Mouse (Mus musculus): ENCODE data around the gene Cyp17a1. TPM values are rescaled to one million over a fixed set of nuclear protein-coding genes. Genes with fewer than 3 reads are reported as not detected.
A peak's percentile ranks its signal among the peaks of the same experiment; 100 is the strongest.

Cyp17a1 gene
- total and polyA plus RNA-seq, 3 experiments: 0.12 TPM; not detected in 2

GRCm38 (mm10) chr19:46706540-46707295 is 33.7 kb upstream of the Cyp17a1 start:
- WGBS: 61% methylated on average over 9 of the region's 9 CpGs
- Histone ChIP-seq H3K4me3 (peak overlapping the region; percentile 66), H3K36me3 (ENCODE audit: control insufficient read depth, insufficient read depth, low read length) (no peaks in the 10 kb centered on the region), H3K4me1 (ENCODE audit: control insufficient read depth, insufficient read depth, low read length) (peaks cover 8% of the 10 kb centered on the region), H3K79me2 (replicated peaks; ENCODE audit: control insufficient read depth, insufficient read depth, low read length) (no peaks in the 10 kb centered on the region), H3K9ac (ENCODE audit: low read depth, low read length) (no peak overlapping the region), H3K27me3 (ENCODE audit: control insufficient read depth, insufficient read depth, low read length) (no peaks in the 10 kb centered on the region), H3K27ac (peak overlapping the region; percentile 86)
- TF ChIP-seq POLR2A (IDR thresholded peaks at IDR 0.05; ENCODE audit: insufficient read depth, low read depth, low read length) (no peak), EP300 (IDR thresholded peaks at IDR 0.05; ENCODE audit: insufficient read depth, low read depth, low read length) (no peak), CTCF (IDR thresholded peaks at IDR 0.05) (no peak)
- peak in 1 of 2 experiments; percentile 10 for DNase-seq
- intact Hi-C loops (cut with DNase I): no loop called here

- no peak overlapping the region for H3K9ac ChIP-seq (ENCODE audit: low read depth, low read length)
- H3K79me2 ChIP-seq (replicated peaks; ENCODE audit: control insufficient read depth, insufficient read depth, low read length): no peaks in the 10 kb centered on the region
- no peak overlapping the region for H3K4me3 ChIP-seq
- no peaks in the 10 kb centered on the region for H3K36me3 ChIP-seq (ENCODE audit: control insufficient read depth, insufficient read depth, low read length)
- TF ChIP-seq CTCF (IDR thresholded peaks at IDR 0.05) (no peak), EP300 (IDR thresholded peaks at IDR 0.05; ENCODE audit: insufficient read depth, low read depth, low read length) (no peak), POLR2A (IDR thresholded peaks at IDR 0.05; ENCODE audit: insufficient read depth, low read depth, low read length) (no peak)
- peaks cover 8% of the 10 kb centered on the region for H3K4me1 ChIP-seq (ENCODE audit: control insufficient read depth, insufficient read depth, low read length)
- 30% methylated on average over 7 of the region's 7 CpGs for WGBS
- H3K27me3 ChIP-seq (ENCODE audit: control insufficient read depth, insufficient read depth, low read length): no peaks in the 10 kb centered on the region
- H3K27ac ChIP-seq: no peak overlapping the region
- intact Hi-C loops (cut with DNase I): loop anchor here (1.0 kb wide), 1 partner anchor 17 kb away; the partner anchor contains the start of gene Borcs7
- peak in 1 of 2 experiments; percentile 18 for DNase-seq
Measured at GRCm38 (mm10) chr19:46705779-46706495, 33.0 kb upstream of the Cyp17a1 start.

- no peak overlapping the region for H3K4me3 ChIP-seq
- no peaks in the 10 kb centered on the region for H3K27me3 ChIP-seq (ENCODE audit: control insufficient read depth, insufficient read depth, low read length)
- H3K27ac ChIP-seq: no peak overlapping the region
- DNase-seq: no peak
- intact Hi-C loops (cut with DNase I): no loop called here
- WGBS: 90% methylated on average over 9 of the region's 9 CpGs
- no peaks in the 10 kb centered on the region for H3K36me3 ChIP-seq (ENCODE audit: control insufficient read depth, insufficient read depth, low read length)
- H3K79me2 ChIP-seq (replicated peaks; ENCODE audit: control insufficient read depth, insufficient read depth, low read length): no peaks in the 10 kb centered on the region
- peaks cover 3% of the 10 kb centered on the region for H3K4me1 ChIP-seq (ENCODE audit: control insufficient read depth, insufficient read depth, low read length)
- H3K9ac ChIP-seq (ENCODE audit: low read depth, low read length): no peak overlapping the region
- TF ChIP-seq EP300 (IDR thresholded peaks at IDR 0.05; ENCODE audit: insufficient read depth, low read depth, low read length): no peak
- TF ChIP-seq POLR2A (IDR thresholded peaks at IDR 0.05; ENCODE audit: insufficient read depth, low read depth, low read length): no peak
- no peak for TF ChIP-seq CTCF (IDR thresholded peaks at IDR 0.05)
Measured at GRCm38 (mm10) chr19:46701156-46701555, 28.2 kb upstream of the Cyp17a1 start.

GRCm38 (mm10) chr19:46699011-46699481 is 26.1 kb upstream of the Cyp17a1 start:
- TF ChIP-seq CTCF (IDR thresholded peaks at IDR 0.05): no peak
- 73% methylated on average over 10 of the region's 10 CpGs for WGBS
- no peak for DNase-seq
- Histone ChIP-seq H3K36me3 (ENCODE audit: control insufficient read depth, insufficient read depth, low read length) (no peaks in the 10 kb centered on the region), H3K79me2 (replicated peaks; ENCODE audit: control insufficient read depth, insufficient read depth, low read length) (no peaks in the 10 kb centered on the region), H3K27me3 (ENCODE audit: control insufficient read depth, insufficient read depth, low read length) (no peaks in the 10 kb centered on the region), H3K9ac (ENCODE audit: low read depth, low read length) (no peak overlapping the region), H3K4me3 (no peak overlapping the region), H3K4me1 (ENCODE audit: control insufficient read depth, insufficient read depth, low read length) (no peaks in the 10 kb centered on the region), H3K27ac (no peak overlapping the region)
- intact Hi-C loops (cut with DNase I): no loop called here

GRCm38 (mm10) chr19:46697840-46698517 is 25.0 kb upstream of the Cyp17a1 start:
- H3K27ac ChIP-seq: no peak overlapping the region
- H3K9ac ChIP-seq (ENCODE audit: low read depth, low read length): no peak overlapping the region
- H3K4me3 ChIP-seq: no peak overlapping the region
- no peaks in the 10 kb centered on the region for H3K27me3 ChIP-seq (ENCODE audit: control insufficient read depth, insufficient read depth, low read length)
- no peaks in the 10 kb centered on the region for H3K79me2 ChIP-seq (replicated peaks; ENCODE audit: control insufficient read depth, insufficient read depth, low read length)
- H3K4me1 ChIP-seq (ENCODE audit: control insufficient read depth, insufficient read depth, low read length): no peaks in the 10 kb centered on the region
- TF ChIP-seq CTCF (IDR thresholded peaks at IDR 0.05) (no peak), POLR2A (IDR thresholded peaks at IDR 0.05; ENCODE audit: insufficient read depth, low read depth, low read length) (no peak), EP300 (IDR thresholded peaks at IDR 0.05; ENCODE audit: insufficient read depth, low read depth, low read length) (no peak)
- 72% methylated on average over 19 of the region's 19 CpGs for WGBS
- H3K36me3 ChIP-seq (ENCODE audit: control insufficient read depth, insufficient read depth, low read length): no peaks in the 10 kb centered on the region
- DNase-seq: no peak
- intact Hi-C loops (cut with DNase I): no loop called here

Measured in heart, adult 2 months (tissue).